Mouse (Mus musculus): ENCODE results near the gene Kbtbd13.

Kbtbd13 gene

GRCm38 (mm10) chr9:65391613-65391964, at the start of gene Kbtbd13:
TSS of gene Kbtbd13 (minus strand) at chr9:65391652.
- peak; percentile 88 for DNase-seq (ENCODE audit: low read depth, low spot score)

DNA sequence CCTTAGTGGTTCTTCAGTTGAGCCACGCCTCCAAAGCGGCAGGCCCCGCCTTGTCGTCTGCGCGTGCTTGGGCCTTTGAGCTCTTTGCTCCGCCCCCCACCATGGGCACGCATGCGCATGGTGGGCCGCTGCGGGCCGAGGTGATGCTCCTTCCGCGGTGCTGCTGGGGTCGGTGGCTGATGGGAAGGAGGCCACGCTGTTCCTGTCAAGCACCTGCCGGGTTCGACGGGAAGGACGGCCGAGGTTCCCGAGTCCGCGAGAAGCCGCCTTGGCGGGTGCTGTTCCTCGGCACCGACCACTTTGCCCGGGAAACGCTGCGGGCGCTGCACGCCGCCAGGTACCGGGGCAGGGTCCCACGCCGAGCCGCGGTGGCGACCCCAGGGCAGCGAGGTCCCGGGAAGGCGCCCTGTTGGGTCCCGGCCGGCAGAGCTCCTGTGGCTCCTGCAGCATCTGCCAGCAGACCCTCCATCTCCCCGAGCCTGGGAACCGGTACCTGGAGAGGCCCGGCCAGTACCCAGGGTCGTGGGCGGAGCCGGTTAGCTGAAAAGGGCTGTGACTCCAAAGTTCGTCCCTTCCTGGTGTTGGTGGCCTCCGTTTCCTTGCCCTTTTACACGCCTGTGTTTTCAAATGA, 44.3 kb upstream of the Kbtbd13 start, which contains the start of gene Mtfmt:
TSS of gene Mtfmt (plus strand) at position 112 of the 631 bp plus-strand sequence.
- peak; percentile 84 for DNase-seq (ENCODE audit: low read depth, low spot score)

DNA sequence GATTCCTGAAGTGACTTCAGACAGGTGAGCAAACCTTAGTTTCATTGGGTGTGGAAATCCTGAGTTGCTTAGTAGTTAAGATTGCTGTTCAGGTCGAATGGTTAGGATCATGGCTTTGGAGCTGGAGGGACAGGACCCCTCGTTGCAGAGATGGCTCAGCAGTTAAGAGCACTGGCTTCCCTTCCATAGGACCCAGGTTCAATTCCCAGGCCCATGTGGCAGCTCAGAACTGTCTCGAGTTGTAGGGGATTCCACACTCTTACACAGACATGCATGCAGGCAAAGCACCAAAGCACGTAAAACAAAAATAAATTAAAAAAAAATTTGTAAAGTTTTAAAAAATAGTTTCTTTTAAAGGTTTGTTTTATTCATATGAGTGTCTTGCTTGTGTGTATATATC, 43.8 kb upstream of the Kbtbd13 start:
- no peak for DNase-seq (ENCODE audit: low read depth, low spot score)

DNA sequence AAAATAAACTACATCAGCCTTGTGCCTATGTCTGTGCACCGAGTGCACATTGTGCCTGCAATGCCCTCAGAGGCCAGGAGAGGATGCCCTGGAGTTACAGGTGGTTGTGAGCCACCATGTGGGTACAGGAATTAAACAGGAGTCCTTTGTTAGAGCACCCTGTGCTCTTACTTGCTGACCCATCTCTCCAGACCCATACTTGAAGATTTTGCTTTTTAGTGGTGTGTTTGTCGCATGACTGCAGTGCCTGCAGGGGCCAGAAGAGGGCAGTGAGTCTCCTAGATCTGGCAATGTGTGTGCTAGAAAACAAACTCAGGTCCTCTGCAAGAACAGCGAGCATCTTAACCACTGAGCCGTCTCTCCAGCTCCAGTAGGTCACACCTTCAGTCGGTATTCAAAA, 42.7 kb upstream of the Kbtbd13 start:
- no peak for DNase-seq (ENCODE audit: low read depth, low spot score)

- DNase-seq (ENCODE audit: low read depth, low spot score) = peak; percentile 74
Observed at GRCm38 (mm10) chr9:65432236-65432635, 40.8 kb upstream of the Kbtbd13 start.

- no peak for DNase-seq (ENCODE audit: low read depth, low spot score)
Observed at GRCm38 (mm10) chr9:65430921-65431320, 39.5 kb upstream of the Kbtbd13 start.

- DNase-seq (ENCODE audit: low read depth, low spot score) = no peak
Observed at GRCm38 (mm10) chr9:65430401-65430800, 38.9 kb upstream of the Kbtbd13 start.

GRCm38 (mm10) chr9:65428003-65428402, 36.6 kb upstream of the Kbtbd13 start:
- no peak for DNase-seq (ENCODE audit: low read depth, low spot score)

DNA sequence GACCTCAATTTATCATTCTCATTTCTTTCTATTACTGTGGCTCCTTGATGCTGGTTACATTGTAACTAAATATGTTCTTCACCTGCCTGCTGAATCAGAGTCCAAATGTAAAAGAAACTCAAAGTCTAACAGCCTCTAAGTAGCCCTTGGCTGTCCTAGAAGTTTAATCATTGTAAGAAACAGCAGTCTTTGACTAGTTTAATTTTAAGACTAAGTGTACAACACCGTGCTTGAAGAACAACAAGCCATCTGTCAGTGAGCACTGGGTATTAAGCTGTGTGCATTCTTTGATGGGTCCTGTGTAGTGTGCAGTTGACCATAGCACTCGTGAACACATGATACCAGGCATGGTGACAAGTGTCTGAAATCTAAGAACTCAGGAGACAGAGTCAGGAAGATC, 36.1 kb upstream of the Kbtbd13 start:
- DNase-seq (ENCODE audit: low read depth, low spot score) = no peak

GRCm38 (mm10) chr9:65424393-65424792, 32.9 kb upstream of the Kbtbd13 start:
- no peak for DNase-seq (ENCODE audit: low read depth, low spot score)

DNA sequence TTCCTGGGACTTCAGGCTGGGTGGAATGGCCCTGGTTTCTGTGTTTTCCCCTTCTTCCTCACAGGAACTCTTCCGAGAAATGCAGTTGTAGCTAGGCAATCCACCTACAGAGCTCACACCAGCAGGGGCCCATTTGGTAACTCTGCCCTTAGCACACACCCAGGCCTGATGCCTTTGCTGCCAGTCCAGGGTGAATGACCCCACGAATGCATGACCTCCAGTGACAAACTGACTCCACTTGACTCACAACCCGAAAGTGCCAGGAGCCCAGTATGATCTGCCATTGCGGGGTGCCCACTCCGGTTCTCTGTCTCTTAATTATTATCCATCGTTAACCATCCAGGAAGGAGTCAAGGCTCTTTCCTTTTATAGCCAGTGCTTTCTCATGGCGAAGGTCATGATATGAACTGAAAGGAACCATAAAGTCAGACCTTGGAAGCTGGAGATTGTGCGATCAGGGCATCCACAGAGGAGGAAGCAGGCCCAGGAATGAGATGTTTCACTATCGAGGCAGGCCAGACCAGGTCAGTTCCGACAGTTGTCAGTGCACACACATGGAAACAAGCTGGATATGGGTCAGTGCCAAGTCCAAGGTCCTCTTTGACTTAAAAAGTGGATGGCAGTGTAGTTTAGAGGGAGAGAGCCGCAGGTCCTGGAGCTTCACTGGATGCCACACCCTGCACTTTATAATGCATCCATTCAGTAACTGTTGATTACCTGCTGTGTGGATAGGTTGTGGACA, 31.5 kb upstream of the Kbtbd13 start, which contains the start of gene Slc51b:
TSS of gene Slc51b (minus strand) at position 196 of the 742 bp plus-strand sequence.
- DNase-seq (ENCODE audit: low read depth, low spot score) = no peak

GRCm38 (mm10) chr9:65419633-65420032, 28.2 kb upstream of the Kbtbd13 start:
- no peak for DNase-seq (ENCODE audit: low read depth, low spot score)

DNA sequence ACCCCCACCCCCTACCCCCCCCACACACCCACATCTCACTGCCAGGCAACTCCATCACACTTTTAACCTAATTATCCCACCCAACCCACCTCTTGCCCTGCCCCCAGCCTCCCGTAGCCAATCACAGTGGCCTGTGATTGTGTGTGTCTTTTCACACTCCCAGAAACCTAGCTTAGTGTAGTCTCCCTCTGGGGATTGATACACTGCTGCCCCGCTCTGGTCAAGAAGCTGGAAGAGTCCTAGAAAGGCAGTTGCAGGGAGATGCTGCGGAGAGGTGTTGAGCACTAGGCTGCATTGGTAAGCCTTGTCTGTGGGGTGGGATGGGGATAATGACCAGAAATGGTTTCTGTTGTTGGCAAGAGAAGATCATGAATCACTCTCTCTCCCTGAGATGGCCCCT, 26.3 kb upstream of the Kbtbd13 start:
- DNase-seq (ENCODE audit: low read depth, low spot score) = no peak

DNA sequence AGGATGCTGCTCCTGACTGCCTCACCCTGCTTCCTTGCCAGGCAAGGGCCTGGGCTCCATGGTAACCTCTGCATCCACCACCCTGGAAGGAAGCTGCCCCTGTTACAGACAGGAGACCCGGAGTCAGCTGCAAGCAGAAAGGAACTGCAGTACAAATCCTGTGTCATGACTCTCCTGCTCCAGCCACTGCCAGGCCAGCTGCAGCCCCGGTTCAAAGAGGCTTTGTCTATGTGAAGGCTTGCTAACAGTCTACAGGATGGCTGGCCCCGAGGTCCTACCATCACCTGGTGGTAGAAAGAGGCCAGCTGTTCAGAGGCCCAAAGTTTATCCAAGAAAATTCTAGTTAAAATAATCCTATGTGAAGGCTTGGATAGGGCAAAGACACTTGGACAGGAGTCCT, 19.9 kb upstream of the Kbtbd13 start:
- no peak for DNase-seq (ENCODE audit: low read depth, low spot score)

DNA sequence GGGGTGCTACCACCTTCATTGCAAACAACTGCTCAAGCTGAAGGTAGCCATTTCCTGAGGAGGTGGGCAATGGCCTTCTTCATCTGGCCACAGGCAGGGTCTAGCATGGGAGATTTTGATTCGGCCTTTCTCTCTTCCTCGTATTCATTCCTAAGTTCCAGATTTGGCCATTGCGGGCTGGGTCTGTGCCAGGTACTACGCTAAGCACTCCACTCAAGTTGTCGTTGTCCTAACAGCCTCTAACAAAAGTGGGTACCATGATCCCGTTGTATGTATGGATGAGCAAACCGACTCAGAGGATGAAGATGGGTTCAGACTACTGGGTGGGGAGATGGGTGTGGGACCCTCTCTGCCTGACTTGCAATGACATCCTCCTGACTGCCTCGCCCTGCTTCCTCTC, 18.9 kb upstream of the Kbtbd13 start:
- no peak for DNase-seq (ENCODE audit: low read depth, low spot score)

DNA sequence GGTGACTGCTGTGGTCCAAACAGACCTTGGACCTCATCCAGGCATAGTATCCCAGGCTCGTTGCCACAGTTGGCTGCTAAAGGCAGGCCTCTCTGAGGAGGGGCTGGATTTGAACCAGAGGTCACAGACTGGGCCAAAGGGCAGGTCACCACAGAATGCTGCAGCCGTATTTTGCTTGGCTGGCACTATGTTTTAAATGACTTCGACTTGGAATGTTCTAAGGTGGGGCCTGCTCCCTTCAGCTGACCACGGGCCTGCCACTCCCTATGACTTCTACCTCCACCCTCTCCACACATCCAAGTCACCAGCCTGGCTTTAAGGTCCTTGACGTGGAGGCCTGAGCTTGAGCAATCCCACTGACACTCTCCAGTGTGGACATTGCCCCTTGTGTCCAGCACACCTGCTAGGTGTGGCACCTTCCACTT, 17.4 kb upstream of the Kbtbd13 start:
- DNase-seq (ENCODE audit: low read depth, low spot score) = no peak

DNA sequence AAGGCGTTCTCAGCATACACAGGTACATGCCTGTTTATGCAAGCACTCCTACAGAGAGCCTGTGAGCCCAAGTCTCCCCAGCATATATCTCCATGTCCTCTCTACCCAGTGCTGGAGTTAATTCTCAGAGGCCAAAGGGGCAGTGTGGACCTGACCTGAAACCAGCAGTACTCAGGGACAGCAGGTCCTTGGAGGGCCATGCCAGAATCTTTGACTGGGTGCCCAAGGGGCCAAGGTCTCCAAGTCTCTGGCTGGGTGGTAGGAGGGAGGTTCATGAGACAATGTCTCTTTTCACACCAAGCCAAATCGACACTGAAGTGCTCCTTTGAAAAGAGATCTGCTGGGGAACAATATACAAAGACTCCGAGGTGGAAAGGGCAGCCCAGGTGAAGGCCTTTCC, 16.4 kb upstream of the Kbtbd13 start:
- DNase-seq (ENCODE audit: low read depth, low spot score) = no peak

DNA sequence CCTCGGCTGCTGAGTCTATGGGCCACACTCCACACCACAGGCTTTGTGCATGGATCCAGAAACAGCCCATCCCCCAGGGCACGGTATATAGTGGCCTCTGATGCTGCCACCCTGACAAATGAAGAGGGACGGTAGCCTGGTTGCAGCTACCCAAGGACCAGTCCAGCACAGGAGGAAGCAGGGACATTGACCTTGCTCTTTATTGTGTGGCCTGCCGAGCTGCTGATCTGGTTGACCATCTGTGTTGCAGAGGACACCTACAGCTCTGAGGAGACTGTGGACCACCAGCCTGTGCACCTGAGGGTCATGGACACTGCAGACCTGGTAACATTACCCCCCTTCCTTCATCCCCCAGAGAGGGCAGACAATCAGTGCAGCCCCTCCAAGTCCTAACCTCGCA, 15.9 kb upstream of the Kbtbd13 start:
- no peak for DNase-seq (ENCODE audit: low read depth, low spot score)

DNA sequence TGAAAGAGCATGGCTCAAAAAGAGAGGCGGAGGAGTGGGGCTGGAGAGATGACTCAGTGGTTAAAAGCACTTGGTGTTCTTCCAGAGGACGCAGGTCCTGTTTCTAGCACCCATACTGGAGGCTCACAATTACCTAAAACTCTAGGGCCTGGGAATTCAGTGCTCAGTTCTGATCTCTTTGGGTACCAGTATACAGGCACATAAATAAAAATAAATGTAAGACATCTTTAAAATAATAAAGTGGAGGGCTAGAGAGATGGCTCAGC, 13.7 kb upstream of the Kbtbd13 start:
- DNase-seq (ENCODE audit: low read depth, low spot score) = no peak

DNA sequence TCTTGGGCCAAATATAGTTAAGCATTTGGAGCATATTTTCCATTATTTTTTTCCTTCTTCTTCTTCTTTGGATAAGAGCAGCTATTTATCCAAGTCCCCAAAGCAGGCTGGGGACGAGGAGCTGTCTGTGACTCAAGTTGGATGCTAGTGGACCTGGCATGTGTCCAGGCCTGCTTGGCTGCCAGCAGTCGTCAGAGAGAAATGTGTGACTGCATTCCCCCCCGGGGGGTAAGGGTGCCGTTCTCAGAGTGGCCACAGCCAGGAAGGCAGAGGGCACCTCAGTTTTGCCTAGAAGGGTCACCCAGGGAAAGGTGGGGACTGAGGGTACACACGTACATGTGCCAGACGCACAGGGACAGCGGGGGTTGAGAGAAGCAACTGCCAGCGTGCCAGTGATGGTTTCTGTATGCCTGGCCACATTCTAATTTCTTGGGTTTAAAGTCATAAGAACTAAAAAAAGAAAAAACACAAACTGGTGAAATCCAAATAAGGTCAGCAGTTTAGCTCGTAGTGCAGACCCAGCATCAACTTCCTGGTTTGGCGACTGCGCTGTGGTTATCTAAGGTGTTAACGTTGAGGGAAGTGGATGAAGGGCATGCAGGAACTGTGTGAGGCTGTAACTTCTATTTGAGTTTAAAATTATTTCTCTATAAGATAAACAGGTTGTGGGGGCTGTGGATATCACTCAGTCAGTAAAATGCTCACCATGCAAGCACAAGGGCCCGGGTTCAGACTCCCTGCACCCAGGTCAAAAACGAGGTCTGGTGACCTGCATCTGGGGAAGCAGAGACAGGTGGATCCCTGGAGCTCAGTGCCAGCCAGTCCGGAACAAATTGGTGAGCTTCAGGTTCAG, 13.1 kb upstream of the Kbtbd13 start:
- DNase-seq (ENCODE audit: low read depth, low spot score) = peak; percentile 89

GRCm38 (mm10) chr9:65399934-65400333, 8.5 kb upstream of the Kbtbd13 start:
- DNase-seq (ENCODE audit: low read depth, low spot score) = no peak

DNA sequence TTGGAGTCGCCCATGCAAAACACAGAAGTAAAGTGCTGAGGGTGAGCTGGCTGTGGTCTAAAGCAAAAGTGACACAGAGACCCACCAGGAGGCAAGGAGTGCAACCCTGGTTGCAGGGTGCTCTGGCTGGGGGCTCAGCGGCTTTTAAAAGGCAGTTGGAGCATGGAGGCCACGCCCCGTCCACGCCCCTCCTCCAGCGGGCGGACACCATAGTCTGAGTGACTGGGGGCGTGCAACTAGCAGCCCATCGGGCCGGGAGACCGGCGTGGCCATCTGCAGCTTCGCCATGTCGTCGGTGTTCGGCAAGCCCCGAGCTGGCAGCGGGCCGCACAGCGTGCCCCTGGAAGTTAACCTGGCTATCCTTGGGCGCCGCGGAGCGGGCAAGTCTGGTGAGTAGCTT, 6.8 kb upstream of the Kbtbd13 start, which contains the start of gene Rasl12:
TSS of gene Rasl12 (plus strand) at position 228 of the 400 bp plus-strand sequence.
- no peak for DNase-seq (ENCODE audit: low read depth, low spot score)

- no peak for DNase-seq (ENCODE audit: low read depth, low spot score)
Observed at GRCm38 (mm10) chr9:65394360-65394759, 2.9 kb upstream of the Kbtbd13 start.
